Mouse (Mus musculus): ENCODE results near the gene Ticrr.

DNA sequence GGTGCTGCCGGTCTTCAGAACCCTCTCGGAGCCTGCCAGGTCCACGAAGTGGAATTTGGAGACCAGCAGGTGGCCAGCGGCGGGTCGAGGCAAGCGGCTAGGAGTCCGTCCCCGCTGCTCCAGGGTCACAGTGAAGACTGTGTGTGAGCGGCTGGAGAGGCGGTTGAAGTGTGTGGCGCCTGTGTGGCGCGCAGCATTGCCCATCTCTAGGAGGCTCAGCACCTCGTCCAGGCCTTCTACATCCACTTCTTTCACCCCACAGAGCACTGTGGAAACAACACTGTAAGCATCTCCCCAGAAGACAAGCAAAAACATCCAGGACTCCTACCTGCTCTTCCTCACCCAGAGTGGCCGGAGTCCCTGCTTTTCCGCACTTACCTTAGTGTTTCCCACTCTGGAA is 50.8 kb downstream of the Ticrr start:
- no peak for TF ChIP-seq EP300 (optimal IDR thresholded peaks at IDR 0.05)
- no peak for TF ChIP-seq CTCF (IDR thresholded peaks at IDR 0.05; ENCODE audit: low read depth)
